Mouse (Mus musculus) heart, postnatal 0 days (tissue): Measurements from ENCODE around the gene Gpr84. TPM values are rescaled to one million over a fixed set of nuclear protein-coding genes. Genes with fewer than 3 reads are reported as not detected.
A peak's percentile ranks its signal among the peaks of the same experiment; 100 is the strongest.
"Not testable (repeated sequence)": the region's sequence is repeated elsewhere in the genome, so short reads cannot be mapped to it uniquely, and the experiment has no call there.

Experiments
- ATAC-seq: fragments of 200-750 bp; cut with Nextera tagmentation; 2 replicates; pipeline ENCODE4 v1.8.0; 2017; ENCODE audit warnings: low read depth, moderate number of reproducible peaks, moderate library complexity; ENCODE audit not compliant: insufficient read depth
- DNase-seq: peaks from one replicate; pipeline ENCODE4 v3.0.0-alpha.2; 2016; ENCODE audit warnings: low spot score
- H3K27ac ChIP-seq: fragments of 300-500 bp; sonication (generic); 2 replicates; pipeline ENCODE4 v1.5.1; 2014; ENCODE audit warnings: low read depth, mild to moderate bottlenecking
- H3K27me3 ChIP-seq: fragments of 300-500 bp; sonication (generic); 2 replicates; pipeline ENCODE4 v1.6.1; 2014; ENCODE audit warnings: low read length, mixed read lengths; ENCODE audit not compliant: control insufficient read depth, insufficient read depth
- H3K36me3 ChIP-seq: fragments of 300-500 bp; sonication (generic); replicated peaks from 2 replicates; pipeline ENCODE4 v1.6.1; 2014; ENCODE audit warnings: low read length, mixed read lengths; ENCODE audit not compliant: control insufficient read depth, insufficient read depth
- H3K4me1 ChIP-seq: fragments of 300-500 bp; sonication (generic); 2 replicates; pipeline ENCODE4 v1.6.1; 2014; ENCODE audit warnings: antibody characterized with exemption; ENCODE audit not compliant: control insufficient read depth, insufficient read depth
- H3K4me2 ChIP-seq: fragments of 300-500 bp; sonication (generic); 2 replicates; pipeline ENCODE4 v1.6.1; 2014; ENCODE audit warnings: low read depth, mild to moderate bottlenecking, low read length, moderate library complexity
- H3K4me3 ChIP-seq: fragments of 300-500 bp; sonication (generic); 2 replicates; pipeline ENCODE4 v1.5.1; 2014; ENCODE audit warnings: low read depth, low read length
- H3K9ac ChIP-seq: fragments of 300-500 bp; sonication (generic); replicated peaks from 2 replicates; pipeline ENCODE4 v1.6.1; 2014; ENCODE audit warnings: low read depth, low read length, mixed read lengths
- H3K9me3 ChIP-seq: fragments of 300-500 bp; sonication (generic); replicated peaks from 2 replicates; pipeline ENCODE4 v1.6.1; 2016; ENCODE audit warnings: low read length; ENCODE audit not compliant: control insufficient read depth
- CTCF ChIP-seq: IDR thresholded peaks from 2 replicates; pipeline ENCODE4 v1.5.1; 2016; ENCODE audit warnings: antibody characterized with exemption, control low read depth, low read depth
- EP300 ChIP-seq: IDR thresholded peaks from 2 replicates; pipeline ENCODE4 v1.6.1; 2016; ENCODE audit warnings: antibody characterized with exemption, low read depth
- WGBS: fragments of 180-500 bp; shearing (Covaris S2); extraction: QIAGEN DNeasy Blood & Tissue Kit; methylation state at CpG from one replicate; pipeline ENCODE4 v1.1.7; 2014; 5-methylcytosine and 5-hydroxymethylcytosine counted together
- polyA plus RNA-seq: library from polyadenylated mRNA; unstranded; fragments of >200 nt; fragmentation: Nextera tagmentation; extraction: Ambion mirVana; gene quantifications from 2 replicates; pipeline ENCODE4 v1.2.1, GENCODE M21; 2015
- total RNA-seq: library from RNA; depleted of rRNA; stranded (reverse); fragments of >200 nt; gene quantifications from 2 replicates; pipeline ENCODE4 v1.2.3, GENCODE M21; 2014; ENCODE audit warnings: low replicate concordance

Gpr84 gene
- total and polyA plus RNA-seq, 2 experiments from 2014 or later, result 0.10 TPM; not detected in 1

- DNase-seq (no peak), ATAC-seq (no peak)
- WGBS, result 64% methylated on average over 3 of the region's 3 CpGs
- TF ChIP-seq CTCF (peak; percentile 33), EP300 (no peak)
- H3K9me3 ChIP-seq, result no peaks in the 10 kb centered on the region
- no peak overlapping the region for H3K27ac ChIP-seq
- H3K36me3 ChIP-seq, result peaks cover 6% of the 10 kb centered on the region; the same call in 1 of the 2 replicates
- H3K4me3 ChIP-seq, result no peak overlapping the region
- H3K4me1 ChIP-seq, result peaks cover 2% of the 10 kb centered on the region; the same call in 1 of the 2 replicates
- no peak overlapping the region for H3K4me2 ChIP-seq
- H3K27me3 ChIP-seq, result no peaks in the 10 kb centered on the region
- no peak overlapping the region for H3K9ac ChIP-seq
Observed at GRCm38 (mm10) chr15:103279750-103280149, 30.7 kb downstream of the Gpr84 start.

- Histone ChIP-seq H3K4me2 (no peak overlapping the region), H3K9ac (no peak overlapping the region), H3K4me1 (0 out of 2 replicates have a peak, but pooled peaks cover 3% of the 10 kb centered on the region), H3K27ac (no peak overlapping the region), H3K9me3 (no peaks in the 10 kb centered on the region), H3K27me3 (no peaks in the 10 kb centered on the region), H3K4me3 (no peak overlapping the region), H3K36me3 (peaks cover 6% of the 10 kb centered on the region; the same call in 1 of the 2 replicates)
- no peak for DNase-seq
- no peak for ATAC-seq
- TF ChIP-seq CTCF (no peak), EP300 (no peak)
- WGBS, result 74% methylated on average over 7 of the region's 7 CpGs
Observed at GRCm38 (mm10) chr15:103277949-103278348, 32.5 kb downstream of the Gpr84 start.

- 98% methylated on average over 2 of the region's 3 CpGs for WGBS
- not testable (repeated sequence) for H3K27me3 ChIP-seq, H3K4me1 ChIP-seq, H3K4me2 ChIP-seq, H3K36me3 ChIP-seq, ATAC-seq, DNase-seq, H3K27ac ChIP-seq, H3K4me3 ChIP-seq, H3K9me3 ChIP-seq, H3K9ac ChIP-seq
Observed at GRCm38 (mm10) chr15:103275943-103276342, 34.5 kb downstream of the Gpr84 start.

- TF ChIP-seq EP300 (no peak), CTCF (peak; percentile 33)
- peak within 1 kb of the TSS; percentile 75 for H3K9ac ChIP-seq
- H3K4me1 ChIP-seq, result 0 out of 2 replicates have a peak, but pooled peaks cover 3% of the 10 kb centered on the region
- ATAC-seq, result peak; percentile 98
- WGBS, result under 1% methylated on average over 38 of the region's 38 CpGs
- peak within 1 kb of the TSS; percentile 67 for H3K27ac ChIP-seq
- H3K27me3 ChIP-seq, result no peaks in the 10 kb centered on the region
- H3K4me3 ChIP-seq, result peak within 1 kb of the TSS; percentile 83
- H3K4me2 ChIP-seq, result peak within 1 kb of the TSS; percentile 69
- H3K9me3 ChIP-seq, result no peaks in the 10 kb centered on the region
- peaks cover 6% of the 10 kb centered on the region; the same call in 1 of the 2 replicates for H3K36me3 ChIP-seq
- DNase-seq, result peak; percentile 100
Observed at GRCm38 (mm10) chr15:103272419-103273279, 37.8 kb downstream of the Gpr84 start, which contains the start of gene Copz1. Gene Copz1, plus strand, starts transcription at chr15:103272714.

GRCm38 (mm10) chr15:103268903-103269302 lies 41.5 kb downstream of the Gpr84 start:
- WGBS, result 72% methylated on average over 4 of the region's 4 CpGs
- Histone ChIP-seq H3K4me1 (0 out of 2 replicates have a peak, but pooled peaks cover 3% of the 10 kb centered on the region), H3K9ac (no peak overlapping the region), H3K27ac (no peak overlapping the region), H3K4me3 (no peak overlapping the region), H3K27me3 (no peaks in the 10 kb centered on the region), H3K9me3 (no peaks in the 10 kb centered on the region), H3K4me2 (no peak overlapping the region), H3K36me3 (no peaks in the 10 kb centered on the region)
- DNase-seq (no peak), ATAC-seq (no peak)
- TF ChIP-seq CTCF (no peak), EP300 (no peak)
